Mouse (Mus musculus) testis, postnatal 10 days (tissue): ENCODE data around the gene Mdh2.

Experiments
- DNase-seq: peaks from one replicate; pipeline ENCODE4 v3.0.0; 2021; ENCODE audit warnings: low spot score

Mdh2 gene

GRCm38 (mm10) chr5:135777796-135778470 lies 347 bp upstream of the Mdh2 start, which contains the start of gene Styxl1:
Gene Styxl1, minus strand, starts transcription at chr5:135778385.
- no peak for DNase-seq

- DNase-seq, result no peak
These were observed 2.1 kb downstream of the Mdh2 start for GRCm38 (mm10) chr5:135780331-135780730.

GRCm38 (mm10) chr5:135782901-135783300 lies 4.6 kb downstream of the Mdh2 start:
- DNase-seq, result no peak

- peak; percentile 93 for DNase-seq
These were observed 15.9 kb downstream of the Mdh2 start for GRCm38 (mm10) chr5:135793996-135794858.

- DNase-seq, result no peak
These were observed 16.5 kb downstream of the Mdh2 start for GRCm38 (mm10) chr5:135794859-135795181.

- peak; percentile 62 for DNase-seq
These were observed 21.5 kb downstream of the Mdh2 start for GRCm38 (mm10) chr5:135799746-135800145.

GRCm38 (mm10) chr5:135800927-135801326 lies 22.6 kb downstream of the Mdh2 start:
- DNase-seq, result no peak

GRCm38 (mm10) chr5:135802641-135803040 lies 24.4 kb downstream of the Mdh2 start:
- no peak for DNase-seq

GRCm38 (mm10) chr5:135803135-135803534 lies 24.9 kb downstream of the Mdh2 start:
- no peak for DNase-seq

GRCm38 (mm10) chr5:135803676-135804075 lies 25.4 kb downstream of the Mdh2 start:
- no peak for DNase-seq

GRCm38 (mm10) chr5:135804735-135805134 lies 26.5 kb downstream of the Mdh2 start:
- no peak for DNase-seq

GRCm38 (mm10) chr5:135806555-135807262 lies 28.4 kb downstream of the Mdh2 start, which contains the start of gene Srrm3:
Gene Srrm3, plus strand, starts transcription at chr5:135806890.
- DNase-seq, result peak; percentile 96

GRCm38 (mm10) chr5:135807263-135807637 lies 29.0 kb downstream of the Mdh2 start:
- no peak for DNase-seq

GRCm38 (mm10) chr5:135812991-135813390 lies 34.7 kb downstream of the Mdh2 start:
- no peak for DNase-seq

- no peak for DNase-seq
These were observed 40.2 kb downstream of the Mdh2 start for GRCm38 (mm10) chr5:135818491-135818890.

- DNase-seq, result no peak
These were observed 44.1 kb downstream of the Mdh2 start for GRCm38 (mm10) chr5:135822316-135822944.

GRCm38 (mm10) chr5:135824517-135824916 lies 46.2 kb downstream of the Mdh2 start:
- DNase-seq, result no peak

- DNase-seq, result no peak
These were observed 47.9 kb downstream of the Mdh2 start for GRCm38 (mm10) chr5:135826225-135826624.

GRCm38 (mm10) chr5:135829381-135829780 lies 51.1 kb downstream of the Mdh2 start:
- DNase-seq, result no peak

- DNase-seq, result no peak
These were observed 54.4 kb downstream of the Mdh2 start for GRCm38 (mm10) chr5:135832729-135833128.

GRCm38 (mm10) chr5:135834769-135835491 lies 56.6 kb downstream of the Mdh2 start:
- DNase-seq, result peak; percentile 80

- DNase-seq, result no peak
These were observed 57.2 kb downstream of the Mdh2 start for GRCm38 (mm10) chr5:135835492-135835858.
